Mouse (Mus musculus) hindbrain, embryonic 12.5 days (tissue): ENCODE data around the gene Sel1l3. TPM values are rescaled to one million over a fixed set of nuclear protein-coding genes. Genes with fewer than 3 reads are reported as not detected.

ENCODE experiments used
- ATAC-seq: fragments of 200-750 bp; cut with Nextera tagmentation; 2 replicates; pipeline ENCODE4 v1.8.0; 2017; ENCODE audit warnings: moderate TSS enrichment; ENCODE audit not compliant: low FRiP score
- H3K27ac ChIP-seq: fragments of 300-500 bp; sonication (generic); 2 replicates; pipeline ENCODE4 v1.5.1; 2016; ENCODE audit warnings: mild to moderate bottlenecking
- H3K27me3 ChIP-seq: fragments of 300-500 bp; sonication (generic); 2 replicates; pipeline ENCODE4 v1.6.1; 2016; ENCODE audit warnings: mild to moderate bottlenecking
- H3K36me3 ChIP-seq: fragments of 300-500 bp; sonication (generic); 2 replicates; pipeline ENCODE4 v1.6.1; 2016; ENCODE audit warnings: mild to moderate bottlenecking
- H3K4me1 ChIP-seq: fragments of 300-500 bp; sonication (generic); 2 replicates; pipeline ENCODE4 v1.6.1; 2016
- H3K4me2 ChIP-seq: fragments of 300-500 bp; sonication (generic); replicated peaks from 2 replicates; pipeline ENCODE4 v1.6.1; 2016; ENCODE audit warnings: mild to moderate bottlenecking
- H3K4me3 ChIP-seq: fragments of 300-500 bp; sonication (generic); 2 replicates; pipeline ENCODE4 v1.5.1; 2016; ENCODE audit warnings: mild to moderate bottlenecking
- H3K9ac ChIP-seq: fragments of 300-500 bp; sonication (generic); 2 replicates; pipeline ENCODE4 v1.6.1; 2016; ENCODE audit warnings: mild to moderate bottlenecking, moderate library complexity
- H3K9me3 ChIP-seq: fragments of 300-500 bp; sonication (generic); replicated peaks from 2 replicates; pipeline ENCODE4 v1.6.1; 2016; ENCODE audit warnings: mild to moderate bottlenecking
- WGBS: fragments of 180-500 bp; shearing (Covaris S2); methylation state at CpG from one replicate; pipeline ENCODE4 v1.1.7; 2016; 5-methylcytosine and 5-hydroxymethylcytosine counted together
- polyA plus RNA-seq: library from polyadenylated mRNA; unstranded; fragments of >200 nt; fragmentation: Nextera tagmentation; extraction: Ambion mirVana; gene quantifications from 2 replicates; pipeline ENCODE4 v1.2.1, GENCODE M21; 2016

The Sel1l3 gene
- polyA plus RNA-seq, 1 experiment from 2014 or later: 5.1 TPM

DNA sequence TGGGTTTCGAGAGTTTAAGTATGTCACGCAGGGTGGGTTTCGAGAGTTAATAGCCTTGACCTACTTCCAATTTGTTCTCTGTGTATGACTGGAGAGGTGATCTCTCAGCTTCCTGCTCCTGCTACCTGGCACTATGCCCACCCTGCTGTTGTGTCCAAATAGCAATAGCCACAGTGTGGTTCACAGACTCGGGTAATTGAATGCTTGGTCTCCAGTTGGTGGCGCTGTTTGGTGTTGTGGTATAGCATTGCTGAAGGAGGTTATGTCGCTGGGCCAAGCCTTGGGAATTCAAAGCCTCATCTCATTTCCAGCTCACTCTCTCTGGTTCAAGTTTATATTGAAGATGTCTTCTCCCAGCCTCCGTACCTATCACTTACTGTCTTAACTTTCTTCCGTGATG, 108.0 kb downstream of the Sel1l3 start:
- H3K9ac ChIP-seq: no peak overlapping the region
- H3K4me2 ChIP-seq: no peak overlapping the region
- WGBS: 79% methylated on average over 8 of the region's 8 CpGs
- H3K4me1 ChIP-seq: peaks cover 7% of the 10 kb centered on the region
- H3K9me3 ChIP-seq: no peaks in the 10 kb centered on the region
- no peak overlapping the region for H3K4me3 ChIP-seq
- no peaks in the 10 kb centered on the region for H3K36me3 ChIP-seq
- H3K27ac ChIP-seq: no peak overlapping the region
- H3K27me3 ChIP-seq: no peaks in the 10 kb centered on the region
- ATAC-seq: no peak

DNA sequence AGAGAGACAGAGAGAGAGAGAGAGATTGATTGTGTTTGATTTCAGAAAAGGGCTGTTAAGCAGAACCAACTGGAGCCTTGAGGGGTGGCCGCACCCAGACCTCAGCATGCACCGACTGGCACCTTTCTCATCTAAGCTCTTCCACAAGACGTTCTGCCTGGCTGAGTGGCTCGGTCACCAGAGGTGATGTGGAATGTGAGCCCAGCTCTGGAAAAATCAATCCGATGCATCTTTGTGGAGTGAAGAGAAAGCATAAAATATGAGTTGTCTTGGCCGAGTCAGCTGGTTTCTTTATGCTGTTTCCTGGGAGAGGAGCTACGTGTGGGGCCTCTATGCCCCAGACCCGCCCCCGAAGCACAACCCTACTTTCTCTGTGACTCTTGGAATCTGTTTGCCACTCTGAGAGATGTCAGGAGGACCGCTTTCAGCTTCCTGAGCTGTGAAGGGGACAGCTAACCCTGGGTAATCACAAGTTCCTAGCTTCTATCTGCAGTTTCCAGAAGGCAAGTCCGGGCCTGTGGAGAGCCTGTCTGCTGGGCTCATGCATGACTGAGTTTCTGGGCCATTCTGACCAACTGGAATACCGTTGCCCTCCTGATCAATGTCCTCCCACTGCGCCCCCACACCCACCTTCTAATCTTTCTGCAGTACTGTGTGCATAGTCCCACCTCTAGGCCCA, 109.4 kb downstream of the Sel1l3 start:
- ATAC-seq: no peak
- H3K4me2 ChIP-seq: no peak overlapping the region
- peaks cover 2% of the 10 kb centered on the region; the same call in 1 of the 2 replicates for H3K4me1 ChIP-seq
- H3K9me3 ChIP-seq: no peaks in the 10 kb centered on the region
- no peak overlapping the region for H3K27ac ChIP-seq
- H3K9ac ChIP-seq: no peak overlapping the region
- no peak overlapping the region for H3K4me3 ChIP-seq
- H3K27me3 ChIP-seq: no peaks in the 10 kb centered on the region
- 76% methylated on average over 13 of the region's 13 CpGs for WGBS
- H3K36me3 ChIP-seq: no peaks in the 10 kb centered on the region

DNA sequence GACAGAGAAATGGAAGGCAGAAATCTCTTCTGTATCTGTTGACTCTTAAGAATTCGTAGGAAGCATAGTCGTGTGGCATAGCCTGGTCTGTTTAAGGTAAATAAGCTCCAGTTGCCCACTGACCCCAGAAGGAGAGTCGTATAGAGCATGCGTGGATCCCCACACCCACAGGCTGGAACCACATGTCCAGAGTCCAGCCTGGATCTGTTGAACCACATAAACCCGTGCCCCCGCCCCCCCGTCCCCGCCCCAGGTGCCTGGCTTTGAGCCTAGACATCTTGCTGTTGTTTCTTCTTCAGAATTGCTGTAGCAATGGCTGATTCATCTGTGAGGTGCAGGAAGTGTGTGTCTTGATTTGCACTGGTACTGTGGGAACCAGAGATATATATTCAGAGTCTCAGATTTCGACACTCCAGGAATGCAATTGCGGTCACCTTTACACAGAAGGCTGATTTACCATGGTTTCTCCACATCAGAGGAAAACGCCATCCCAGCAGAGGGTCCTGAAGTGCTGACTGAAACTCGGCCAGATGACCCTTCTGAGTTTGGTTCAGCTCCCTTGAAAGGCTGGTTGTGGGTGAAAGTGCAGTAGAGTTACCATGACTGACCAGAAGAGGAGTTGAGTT, 111.8 kb downstream of the Sel1l3 start:
- H3K4me2 ChIP-seq: no peak overlapping the region
- 79% methylated on average over 12 of the region's 12 CpGs for WGBS
- no peaks in the 10 kb centered on the region for H3K9me3 ChIP-seq
- H3K36me3 ChIP-seq: no peaks in the 10 kb centered on the region
- ATAC-seq: no peak
- H3K27me3 ChIP-seq: no peaks in the 10 kb centered on the region
- H3K27ac ChIP-seq: no peak overlapping the region
- H3K4me1 ChIP-seq: peaks cover 2% of the 10 kb centered on the region; the same call in 1 of the 2 replicates
- H3K9ac ChIP-seq: no peak overlapping the region
- no peak overlapping the region for H3K4me3 ChIP-seq

DNA sequence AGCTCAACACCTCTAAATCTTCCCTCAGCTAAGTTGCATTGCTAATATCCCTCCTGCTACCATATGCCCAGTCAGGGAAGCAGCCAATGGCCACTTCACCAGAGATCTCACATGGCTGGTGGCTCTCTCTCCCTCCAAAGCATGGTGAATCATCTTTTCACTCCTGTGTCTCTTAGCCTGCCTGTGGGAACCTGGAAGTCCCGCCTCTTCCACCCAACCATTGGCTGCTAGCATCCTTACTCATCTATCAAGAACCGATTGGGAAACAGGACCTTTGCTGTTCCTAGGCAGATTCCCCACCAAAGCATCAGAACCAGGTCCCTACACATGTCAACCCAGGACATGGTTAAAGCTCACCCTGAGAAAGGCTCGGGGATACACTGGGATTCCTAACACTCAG, 122.4 kb downstream of the Sel1l3 start:
- no peaks in the 10 kb centered on the region for H3K36me3 ChIP-seq
- ATAC-seq: no peak
- no peak overlapping the region for H3K27ac ChIP-seq
- no peaks in the 10 kb centered on the region for H3K4me1 ChIP-seq
- H3K27me3 ChIP-seq: no peaks in the 10 kb centered on the region
- no peak overlapping the region for H3K4me3 ChIP-seq
- no peak overlapping the region for H3K9ac ChIP-seq
- WGBS: 70% methylated on average over 3 of the region's 3 CpGs
- no peak overlapping the region for H3K4me2 ChIP-seq
- H3K9me3 ChIP-seq: no peaks in the 10 kb centered on the region

DNA sequence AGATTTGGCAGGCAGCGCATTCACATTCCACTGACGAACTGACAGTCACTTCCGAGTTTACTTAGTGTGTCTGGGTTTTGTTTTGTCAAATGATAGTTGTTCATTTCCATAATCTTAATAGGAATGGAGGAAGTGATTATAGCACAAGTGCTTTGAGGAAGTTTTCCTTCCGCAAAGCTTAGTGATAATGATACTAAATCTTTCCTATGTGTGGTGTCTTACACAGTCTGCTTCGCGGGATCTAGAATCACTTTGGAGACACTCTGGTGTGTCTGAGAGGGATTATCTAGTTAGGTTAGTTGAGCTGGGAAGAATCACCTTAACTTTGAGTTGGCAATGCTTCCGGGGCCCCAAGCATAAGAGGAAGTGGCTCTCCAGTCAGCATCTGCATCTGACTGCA, 126.3 kb downstream of the Sel1l3 start:
- H3K4me3 ChIP-seq: no peak overlapping the region
- no peak overlapping the region for H3K27ac ChIP-seq
- H3K9me3 ChIP-seq: no peaks in the 10 kb centered on the region
- H3K36me3 ChIP-seq: no peaks in the 10 kb centered on the region
- ATAC-seq: no peak
- no peaks in the 10 kb centered on the region for H3K4me1 ChIP-seq
- WGBS: 91% methylated on average over 7 of the region's 7 CpGs
- H3K27me3 ChIP-seq: no peaks in the 10 kb centered on the region
- no peak overlapping the region for H3K4me2 ChIP-seq
- no peak overlapping the region for H3K9ac ChIP-seq

DNA sequence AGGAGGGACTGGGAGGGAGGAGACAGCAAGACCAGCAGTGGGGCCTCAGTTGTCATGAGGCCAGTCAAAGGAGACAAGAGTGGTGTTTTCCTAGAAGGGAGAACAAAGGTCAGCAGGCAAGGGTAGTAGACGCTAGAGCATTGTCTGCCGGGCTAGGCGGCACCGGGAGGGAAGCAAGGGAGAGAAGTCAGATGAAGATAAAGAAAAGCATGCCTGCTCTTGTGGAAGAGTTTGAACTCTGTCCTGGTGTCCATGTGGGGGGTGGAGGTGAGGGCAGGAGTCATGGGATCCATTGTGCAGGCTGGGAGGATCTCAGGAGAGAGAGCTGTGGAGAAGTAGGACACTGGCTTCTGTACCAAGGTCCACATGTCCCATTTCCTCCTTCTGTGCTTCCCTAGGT, 135.3 kb downstream of the Sel1l3 start:
- Histone ChIP-seq H3K9me3 (no peaks in the 10 kb centered on the region), H3K4me3 (no peak overlapping the region), H3K9ac (no peak overlapping the region), H3K36me3 (no peaks in the 10 kb centered on the region), H3K4me1 (no peaks in the 10 kb centered on the region), H3K4me2 (no peak overlapping the region), H3K27ac (no peak overlapping the region), H3K27me3 (no peaks in the 10 kb centered on the region)
- no peak for ATAC-seq
- WGBS: 39% methylated on average over 4 of the region's 4 CpGs

DNA sequence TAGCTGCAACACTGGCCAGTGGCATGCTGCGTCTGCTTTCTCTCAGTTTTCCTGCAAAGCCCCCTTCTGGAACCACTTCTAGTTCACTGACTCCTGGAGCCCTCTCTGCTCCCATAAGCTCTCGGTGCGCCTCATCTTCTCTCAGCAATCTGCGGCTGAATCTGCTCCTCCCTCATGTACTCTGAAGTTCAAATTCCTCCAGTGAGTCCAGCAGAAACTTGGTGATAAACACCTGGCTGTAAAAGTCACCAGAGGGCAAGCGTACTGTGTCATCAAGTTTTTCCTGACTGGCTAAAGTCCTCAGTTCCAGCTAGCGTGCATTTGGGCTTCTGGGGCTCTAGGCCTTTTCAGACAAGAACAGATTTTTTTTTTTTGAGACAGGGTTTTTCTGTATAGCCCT, 139.2 kb downstream of the Sel1l3 start:
- Histone ChIP-seq H3K9me3 (no peaks in the 10 kb centered on the region), H3K4me2 (no peak overlapping the region), H3K4me3 (no peak overlapping the region), H3K27ac (no peak overlapping the region), H3K4me1 (no peaks in the 10 kb centered on the region), H3K9ac (no peak overlapping the region), H3K27me3 (no peaks in the 10 kb centered on the region), H3K36me3 (no peaks in the 10 kb centered on the region)
- no peak for ATAC-seq
- WGBS: 80% methylated on average over 6 of the region's 6 CpGs

DNA sequence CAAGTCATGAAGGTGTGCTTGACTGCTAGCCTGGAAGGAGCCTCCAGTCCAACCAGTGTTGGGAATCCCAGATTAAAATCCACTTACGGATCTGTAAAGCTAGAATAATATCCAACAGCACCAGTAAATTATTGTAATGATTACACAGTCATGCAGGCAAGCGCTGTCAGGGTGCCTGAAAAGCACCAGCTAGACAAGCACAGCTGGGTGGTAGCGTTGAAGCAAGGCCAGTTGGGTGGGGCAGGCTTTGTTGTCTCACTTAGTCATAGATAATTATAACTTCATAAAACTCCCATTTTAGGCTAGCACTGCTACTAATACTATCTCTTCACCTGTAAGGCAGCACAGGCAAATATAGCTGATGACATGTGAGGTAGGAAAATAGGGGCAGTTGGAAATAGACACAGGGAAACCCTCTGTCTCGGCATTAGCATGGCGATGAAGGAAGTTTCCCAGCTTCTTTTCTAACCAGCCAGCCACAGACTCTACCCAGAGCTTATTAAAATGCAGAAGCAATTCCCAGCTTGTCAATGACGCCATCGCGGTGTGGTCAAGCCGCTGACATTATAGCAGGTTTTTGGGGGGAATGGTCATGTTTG, 152.1 kb downstream of the Sel1l3 start:
- Histone ChIP-seq H3K36me3 (no peaks in the 10 kb centered on the region), H3K9ac (no peak overlapping the region), H3K27ac (no peak overlapping the region), H3K27me3 (no peaks in the 10 kb centered on the region), H3K4me1 (no peaks in the 10 kb centered on the region), H3K4me3 (no peak overlapping the region), H3K9me3 (no peaks in the 10 kb centered on the region), H3K4me2 (no peak overlapping the region)
- no peak for ATAC-seq
- 92% methylated on average over 9 of the region's 9 CpGs for WGBS

Other genes with a start within 250 kb of the Sel1l3 start
- 0.06 TPM in 1 of 2 replicates, not detected in the other for gene Slc34a2, start 175.8 kb downstream of the Sel1l3 start, polyA plus RNA-seq
- 62.9 and 63.0 TPM in 2 replicates for gene Smim20, start 53.2 kb upstream of the Sel1l3 start, polyA plus RNA-seq